Mouse (Mus musculus) CH12.LX (cell line): ENCODE data around the gene Mob3b. TPM values are rescaled to one million over a fixed set of nuclear protein-coding genes. Genes with fewer than 3 reads are reported as not detected.

Source experiments
- DNase-seq: peaks from one replicate; pipeline ENCODE4 v3.0.0-alpha.2; 2013; ENCODE audit errors: extremely low read depth
- H3K27ac ChIP-seq: 2 replicates; pipeline ENCODE4 v1.5.1; 2012; ENCODE audit warnings: low read depth, mild to moderate bottlenecking, control low read depth, moderate library complexity; ENCODE audit not compliant: insufficient read depth
- H3K27me3 ChIP-seq: replicated peaks from 2 replicates; pipeline ENCODE3; 2012; ENCODE audit warnings: inconsistent platforms
- H3K36me3 ChIP-seq, 2 experiments: replicated peaks in 1 of 2; 2 replicates each; pipeline versions ENCODE3 to v1.6.1; 2012; ENCODE audit warnings: inconsistent platforms in 1 of 2, low read length in 1 of 2, mild to moderate bottlenecking in 1 of 2, mixed read lengths in 1 of 2, moderate library complexity in 1 of 2; ENCODE audit not compliant: control insufficient read depth in 1 of 2, insufficient read depth in 1 of 2
- H3K4me1 ChIP-seq, 2 experiments: 2 replicates each; pipeline ENCODE4 v1.6.1; 2012; ENCODE audit warnings: inconsistent platforms in 1 of 2, moderate library complexity in 1 of 2; ENCODE audit not compliant: insufficient read depth in 2 of 2, control insufficient read depth in 1 of 2
- H3K4me2 ChIP-seq: 2 replicates; pipeline ENCODE4 v1.6.1; 2012; ENCODE audit warnings: low read depth, mild to moderate bottlenecking, control low read depth; ENCODE audit not compliant: poor library complexity, insufficient read depth, severe bottlenecking
- H3K4me3 ChIP-seq, 3 experiments: fragments of 150-350 bp in 1 of 3; sonication (generic) in 1 of 3; replicated peaks in 1 of 3; 2 replicates each; pipeline versions ENCODE3 to v1.5.1; 2011 to 2012; ENCODE audit warnings: low read depth in 2 of 3, low read length in 2 of 3, mild to moderate bottlenecking in 2 of 3, moderate library complexity in 2 of 3, control low read depth in 1 of 3, improper control_type of control experiment in 1 of 3, inconsistent platforms in 1 of 3, mixed read lengths in 1 of 3; ENCODE audit not compliant: poor library complexity in 1 of 3
- H3K79me2 ChIP-seq: replicated peaks from 2 replicates; pipeline ENCODE4 v1.6.1; 2012; ENCODE audit warnings: mild to moderate bottlenecking, moderate library complexity; ENCODE audit not compliant: control insufficient read depth, poor library complexity, insufficient read depth, severe bottlenecking; ENCODE audit errors: extremely low read depth
- H3K9ac ChIP-seq: 2 replicates; pipeline ENCODE4 v1.6.1; 2012; ENCODE audit warnings: low read depth, mild to moderate bottlenecking, control low read depth, moderate library complexity; ENCODE audit not compliant: insufficient read depth
- H3K9me3 ChIP-seq: replicated peaks from 2 replicates; pipeline ENCODE3; 2012; ENCODE audit warnings: low read length, inconsistent platforms, mixed read lengths
- GABPA ChIP-seq: IDR thresholded peaks from 2 replicates; pipeline ENCODE4 v1.6.1; 2012; ENCODE audit warnings: low read depth, low read length, improper control_type of control experiment, inconsistent platforms; ENCODE audit not compliant: insufficient replicate concordance
- HCFC1 ChIP-seq: IDR thresholded peaks from 2 replicates; pipeline ENCODE4 v1.6.1; 2012; ENCODE audit warnings: low read depth, mild to moderate bottlenecking, inconsistent platforms, low read length, improper control_type of control experiment
- IRF4 ChIP-seq: IDR thresholded peaks from 2 replicates; pipeline ENCODE4 v1.6.1; 2014; ENCODE audit warnings: low read depth, mild to moderate bottlenecking, inconsistent platforms, low read length, improper control_type of control experiment
- KAT2A ChIP-seq: IDR thresholded peaks from 2 replicates; pipeline ENCODE4 v1.6.1; 2012; ENCODE audit warnings: low read length, improper control_type of control experiment, inconsistent platforms; ENCODE audit not compliant: insufficient replicate concordance
- MAX ChIP-seq: IDR thresholded peaks from 2 replicates; pipeline ENCODE4 v1.6.1; 2011; ENCODE audit warnings: low read length, improper control_type of control experiment
- MEF2A ChIP-seq: IDR thresholded peaks from 2 replicates; pipeline ENCODE4 v1.6.1; 2014; ENCODE audit warnings: low read depth, mild to moderate bottlenecking, inconsistent platforms, low read length, improper control_type of control experiment, borderline replicate concordance
- NELFE ChIP-seq: IDR thresholded peaks from 2 replicates; pipeline ENCODE4 v1.6.1; 2011; ENCODE audit warnings: low read depth, low read length, improper control_type of control experiment
- NRF1 ChIP-seq: IDR thresholded peaks from 2 replicates; pipeline ENCODE4 v1.6.1; 2014; ENCODE audit warnings: low read depth, mild to moderate bottlenecking, inconsistent platforms, low read length, improper control_type of control experiment, moderate library complexity
- RCOR1 ChIP-seq: conservative IDR thresholded peaks from 2 replicates; pipeline ENCODE4 v1.6.1; 2012; ENCODE audit warnings: low read depth, mild to moderate bottlenecking, inconsistent platforms, low read length, improper control_type of control experiment
- TBP ChIP-seq: conservative IDR thresholded peaks from 2 replicates; pipeline ENCODE4 v1.6.1; 2011; ENCODE audit warnings: low read depth, low read length, improper control_type of control experiment
- TCF12 ChIP-seq: IDR thresholded peaks from 2 replicates; pipeline ENCODE4 v1.6.1; 2014; ENCODE audit warnings: low read depth, mild to moderate bottlenecking, inconsistent platforms, low read length, improper control_type of control experiment
- ZKSCAN1 ChIP-seq: IDR thresholded peaks from 2 replicates; pipeline ENCODE4 v1.6.1; 2012; ENCODE audit warnings: low read depth, inconsistent platforms, low read length, improper control_type of control experiment, borderline replicate concordance
- dilution Hi-C: fragments of 300-500 bp; cut with MboI; formaldehyde crosslinking; loops from 2 replicates; pipeline ENCODE4 v1.14.3; 2020; ENCODE audit warnings: low sequenced_read_pairs; ENCODE audit not compliant: extremely low pct_unique_long_range_greater_than_20kb, extremely low pct_ligation_motif_present
- in situ Hi-C: fragments of 300-500 bp; cut with MboI; formaldehyde crosslinking; loops from 3 replicates; pipeline ENCODE4 v1.14.3; 2019; ENCODE audit warnings: low sequenced_read_pairs, low pct_ligation_motif_present, low pct_unique_long_range_greater_than_20kb, mixed read lengths
- polyA plus RNA-seq: library from polyadenylated mRNA; unstranded; fragments of >175 nt; gene quantifications from 2 replicates; pipeline ENCODE4 v1.2.1, GENCODE M21; 2012; ENCODE audit warnings: low read depth; ENCODE audit not compliant: insufficient read length
- total RNA-seq, 2 experiments: library from RNA; depleted of rRNA; stranded (reverse); fragments of 300-350 nt in 1 of 2; fragments of >200 nt in 1 of 2; gene quantifications; 2 replicates each; pipeline ENCODE4 v1.2.3; 2012 to 2014

The Mob3b gene
- total and polyA plus RNA-seq, 3 experiments = 3.5 to 11.7 (median 11.0) TPM

GRCm38 (mm10) chr4:34986647-34987046 lies 170.6 kb downstream of the Mob3b start:
- peaks cover 0 to 15% of the 10 kb centered on the region in 2 experiments; a peak in 2 of 4 replicates for H3K4me1 ChIP-seq
- H3K36me3 ChIP-seq = peaks cover 3 to 40% of the 10 kb centered on the region in 2 experiments
- in situ Hi-C loops (loop anchor here (10.0 kb wide), 1 partner anchor 168 kb away; the partner anchor contains the start of genes Ifnk and Mob3b), dilution Hi-C loops (no loop called here)
- no peak overlapping the region for H3K4me3 ChIP-seq
- H3K9me3 ChIP-seq = no peaks in the 10 kb centered on the region
- no peak for DNase-seq
- H3K27me3 ChIP-seq = no peaks in the 10 kb centered on the region
- H3K9ac ChIP-seq = no peak overlapping the region
- H3K4me2 ChIP-seq = no peak overlapping the region
- no peaks in the 10 kb centered on the region for H3K79me2 ChIP-seq
- H3K27ac ChIP-seq = no peak overlapping the region
- no peak for TF ChIP-seq MAX
- no peak for TF ChIP-seq MEF2A
- TF ChIP-seq ZKSCAN1 = no peak
- no peak for TF ChIP-seq KAT2A
- no peak for TF ChIP-seq IRF4
- no peak for TF ChIP-seq GABPA
- no peak for TF ChIP-seq HCFC1
- no peak for TF ChIP-seq TBP
- TF ChIP-seq RCOR1 = no peak
- no peak for TF ChIP-seq TCF12

GRCm38 (mm10) chr4:34984377-34984776 lies 172.9 kb downstream of the Mob3b start:
- Histone ChIP-seq H3K4me2 (no peak overlapping the region), H3K4me1 (peaks cover 2 to 24% of the 10 kb centered on the region in 2 experiments; a peak in 2 of 4 replicates), H3K27me3 (no peaks in the 10 kb centered on the region), H3K4me3 (no peak overlapping the region), H3K79me2 (no peaks in the 10 kb centered on the region), H3K27ac (no peak overlapping the region), H3K36me3 (peaks cover 3 to 50% of the 10 kb centered on the region in 2 experiments), H3K9ac (no peak overlapping the region), H3K9me3 (no peaks in the 10 kb centered on the region)
- in situ Hi-C loops = loop anchor here (10.0 kb wide), 1 partner anchor 170 kb away; the partner anchor contains the start of genes Ifnk and Mob3b
- DNase-seq = no peak
- TF ChIP-seq GABPA = no peak
- no peak for TF ChIP-seq NRF1
- dilution Hi-C loops = no loop called here

- H3K36me3 ChIP-seq = peaks cover 3 to 50% of the 10 kb centered on the region in 2 experiments
- no peak for TF ChIP-seq MEF2A
- no peak for TF ChIP-seq NELFE
- TF ChIP-seq, all 38 proteins: peak for 0
- H3K79me2 ChIP-seq = no peaks in the 10 kb centered on the region
- no peak overlapping the region for H3K4me3 ChIP-seq
- DNase-seq = no peak
- no peak overlapping the region for H3K27ac ChIP-seq
- dilution Hi-C loops (no loop called here), in situ Hi-C loops (loop anchor here (10.0 kb wide), 1 partner anchor 171 kb away; the partner anchor contains the start of genes Ifnk and Mob3b)
- H3K4me1 ChIP-seq = peaks cover 2 to 24% of the 10 kb centered on the region in 2 experiments; a peak in 2 of 4 replicates
- no peak overlapping the region for H3K9ac ChIP-seq
- no peaks in the 10 kb centered on the region for H3K9me3 ChIP-seq
- H3K27me3 ChIP-seq = no peaks in the 10 kb centered on the region
- no peak overlapping the region for H3K4me2 ChIP-seq
Observed at GRCm38 (mm10) chr4:34983511-34983910, 173.8 kb downstream of the Mob3b start.
